Mouse (Mus musculus): ENCODE measurements around the gene Orai2.

- no peak for TF ChIP-seq SIN3A (IDR thresholded peaks at IDR 0.05; ENCODE audit: low read length)
- no peak for TF ChIP-seq CTCF (IDR thresholded peaks at IDR 0.05 in 2 of 3, conservative IDR thresholded peaks at IDR 0.05 in 1 of 3; ENCODE audit: control insufficient read depth in 1 of 3, insufficient read depth in 1 of 3, low read depth in 2 of 3, low read length in 3 of 3, poor library complexity in 1 of 3, severe bottlenecking in 1 of 3)
- no peak for TF ChIP-seq EP300 (IDR thresholded peaks at IDR 0.05; ENCODE audit: low read depth in 1 of 2, low read length in 2 of 2)
- TF ChIP-seq MXI1 (IDR thresholded peaks at IDR 0.05; ENCODE audit: low read depth, low read length) = no peak
- no peak for TF ChIP-seq GATA1 (IDR thresholded peaks at IDR 0.05; ENCODE audit: low read depth, low read length)
- TF ChIP-seq POLR2A (IDR thresholded peaks at IDR 0.05; ENCODE audit: control insufficient read depth in 1 of 2, insufficient read depth in 1 of 2, low read depth in 1 of 2, low read length in 2 of 2, poor library complexity in 1 of 2) = no peak
- no peak for TF ChIP-seq MAFK (IDR thresholded peaks at IDR 0.05; ENCODE audit: borderline replicate concordance, low read depth, low read length)
- no peak for TF ChIP-seq ZNF384 (IDR thresholded peaks at IDR 0.05; ENCODE audit: low read depth, low read length)
- TF ChIP-seq TAL1 (IDR thresholded peaks at IDR 0.05; ENCODE audit: low read length) = no peak
- no peak for TF ChIP-seq ELF1 (IDR thresholded peaks at IDR 0.05; ENCODE audit: low read depth, low read length)
- no peak for TF ChIP-seq RCOR1 (IDR thresholded peaks at IDR 0.05; ENCODE audit: low read depth, low read length)
- no peak for TF ChIP-seq GABPA (IDR thresholded peaks at IDR 0.05; ENCODE audit: low read depth, low read length)
- no peak for TF ChIP-seq USF1 (IDR thresholded peaks at IDR 0.05; ENCODE audit: low read depth, low read length)
- no peak for TF ChIP-seq HCFC1 (IDR thresholded peaks at IDR 0.05; ENCODE audit: low read depth, low read length)
These were observed 3.2 kb downstream of the Orai2 start for GRCm38 (mm10) chr5:136167296-136167695.

Data from MEL (cell line).